Comparison of ENCODE assay signal across 20 mouse cellular contexts in genomic region chr9:14962769-14963168, GRCm38 (mm10). TPM values are rescaled to one million over a fixed set of nuclear protein-coding genes. Genes with fewer than 3 reads are reported as not detected.
"Had no signal": no experiment of that assay in that cellular context is flagged by ENCODE, and none has a peak within 500 bp of the region (broad histone marks: within the 10 kb centered on the region; RNA-seq: fewer than 3 reads in every experiment).

No protein-coding gene starts in this region.

- H3K27ac ChIP-seq: lung, embryonic 15.5 days; macrophage; midbrain, embryonic 13.5 days; midbrain, embryonic 15.5 days; neural tube, embryonic 12.5 days; stomach, embryonic 15.5 days; stomach, postnatal 0 days had no signal

- H3K36me3 ChIP-seq: lung, embryonic 15.5 days; midbrain, embryonic 13.5 days; midbrain, embryonic 15.5 days; neural tube, embryonic 12.5 days; stomach, embryonic 15.5 days had no signal

- DNase-seq: lung, adult 2 months; lung, postnatal 14 days; lung, postnatal 36 days; right cerebral cortex, postnatal 14 days; thymus, adult 2 months; thymus, postnatal 25 days; thymus, postnatal 4 days had no signal

- ATAC-seq: lung, postnatal 0 days; midbrain, embryonic 13.5 days; midbrain, embryonic 15.5 days had no signal

- H3K27me3 ChIP-seq: lung, embryonic 15.5 days; midbrain, embryonic 13.5 days; midbrain, embryonic 15.5 days; neural tube, embryonic 12.5 days; stomach, embryonic 15.5 days had no signal

- H3K9ac ChIP-seq: lung, embryonic 15.5 days; midbrain, embryonic 13.5 days; midbrain, embryonic 15.5 days; neural tube, embryonic 12.5 days; stomach, embryonic 15.5 days had no signal

- H3K9me3 ChIP-seq: lung, embryonic 15.5 days; megakaryocyte, embryonic 14.5 days; midbrain, embryonic 13.5 days; midbrain, embryonic 15.5 days; neural tube, embryonic 12.5 days; stomach, embryonic 15.5 days had no signal

- H3K4me2 ChIP-seq: lung, embryonic 15.5 days; midbrain, embryonic 11.5 days; midbrain, embryonic 13.5 days; midbrain, embryonic 15.5 days; neural tube, embryonic 12.5 days; stomach, embryonic 15.5 days had no signal

- H3K4me3 ChIP-seq: lung, embryonic 15.5 days; megakaryocyte, embryonic 14.5 days; midbrain, embryonic 13.5 days; midbrain, embryonic 15.5 days; neural tube, embryonic 12.5 days; stomach, embryonic 15.5 days had no signal

- H3K4me1 ChIP-seq: lung, embryonic 15.5 days; midbrain, embryonic 13.5 days; midbrain, embryonic 15.5 days; neural tube, embryonic 12.5 days; stomach, embryonic 15.5 days had no signal

RNA-seq across cellular contexts. Expression of gene Izumo1r, which starts 59.0 kb away (rescaled TPM):
- polyA plus RNA-seq: macrophage; midbrain, embryonic 11.5 days; midbrain, embryonic 13.5 days; midbrain, embryonic 15.5 days; midbrain, postnatal 0 days; neural tube, embryonic 12.5 days; neural tube, embryonic 14.5 days; stomach, embryonic 15.5 days; stomach, postnatal 0 days; testis, adult 2 months had no signal
